Mouse (Mus musculus) heart, embryonic 13.5 days (tissue): ENCODE measurements around the gene Myl4. TPM values are rescaled to one million over a fixed set of nuclear protein-coding genes. Genes with fewer than 3 reads are reported as not detected.
"Not testable (repeated sequence)": the region's sequence is repeated elsewhere in the genome, so short reads cannot be mapped to it uniquely, and the experiment has no call there.

ENCODE experiments used
- ATAC-seq: fragments of 200-750 bp; cut with Nextera tagmentation; 2 replicates; pipeline ENCODE4 v1.8.0; 2017; ENCODE audit warnings: moderate TSS enrichment; ENCODE audit not compliant: insufficient number of reproducible peaks, low FRiP score, low TSS enrichment; ENCODE audit errors: extremely low read depth
- H3K27ac ChIP-seq: fragments of 300-500 bp; sonication (generic); replicated peaks from 2 replicates; pipeline ENCODE4 v1.5.1; 2015; ENCODE audit warnings: moderate library complexity, mild to moderate bottlenecking, inconsistent platforms
- H3K27me3 ChIP-seq: fragments of 300-500 bp; sonication (generic); replicated peaks from 2 replicates; pipeline ENCODE4 v1.6.1; 2015; ENCODE audit warnings: mild to moderate bottlenecking, inconsistent platforms
- H3K36me3 ChIP-seq: fragments of 300-500 bp; sonication (generic); 2 replicates; pipeline ENCODE4 v1.6.1; 2015; ENCODE audit warnings: mild to moderate bottlenecking, inconsistent platforms
- H3K4me1 ChIP-seq: fragments of 300-500 bp; sonication (generic); 2 replicates; pipeline ENCODE4 v1.6.1; 2015; ENCODE audit warnings: inconsistent platforms
- H3K4me2 ChIP-seq: fragments of 300-500 bp; sonication (generic); 2 replicates; pipeline ENCODE4 v1.6.1; 2015; ENCODE audit warnings: inconsistent platforms, mild to moderate bottlenecking, moderate library complexity
- H3K4me3 ChIP-seq: fragments of 300-500 bp; sonication (generic); 2 replicates; pipeline ENCODE4 v1.5.1; 2015; ENCODE audit warnings: moderate library complexity, mild to moderate bottlenecking, inconsistent platforms
- H3K9ac ChIP-seq: fragments of 300-500 bp; sonication (generic); 2 replicates; pipeline ENCODE4 v1.6.1; 2015; ENCODE audit warnings: inconsistent platforms, mild to moderate bottlenecking, moderate library complexity
- H3K9me3 ChIP-seq: fragments of 300-500 bp; sonication (generic); 2 replicates; pipeline ENCODE4 v1.6.1; 2016; ENCODE audit warnings: inconsistent platforms
- WGBS: fragments of 180-500 bp; shearing (Covaris S2); methylation state at CpG from one replicate; pipeline ENCODE4 v1.1.7; 2015; ENCODE audit warnings: mixed read lengths; 5-methylcytosine and 5-hydroxymethylcytosine counted together
- polyA plus RNA-seq: library from polyadenylated mRNA; unstranded; fragments of >200 nt; fragmentation: Nextera tagmentation; extraction: Ambion mirVana; gene quantifications from 2 replicates; pipeline ENCODE4 v1.2.1, GENCODE M21; 2015

Myl4 gene
- polyA plus RNA-seq, 1 experiment from 2014 or later, result 2,381 TPM

GRCm38 (mm10) chr11:104571373-104571772 lies 20.9 kb downstream of the Myl4 start:
- not testable (repeated sequence) for H3K9me3 ChIP-seq, H3K27ac ChIP-seq, H3K36me3 ChIP-seq, H3K27me3 ChIP-seq
- H3K9ac ChIP-seq, result peak overlapping the region; percentile 73
- 2% methylated on average over 28 of the region's 28 CpGs for WGBS
- H3K4me2 ChIP-seq, result peak overlapping the region; percentile 71
- H3K4me1 ChIP-seq, result peaks cover 46% of the 10 kb centered on the region
- peak overlapping the region; percentile 50 for H3K4me3 ChIP-seq
- 0 out of 2 replicates have a peak, but pooled peaks have one; percentile 32 for ATAC-seq

GRCm38 (mm10) chr11:104572091-104572490 lies 21.6 kb downstream of the Myl4 start:
- no peak for ATAC-seq
- H3K9me3 ChIP-seq, result no peaks in the 10 kb centered on the region

GRCm38 (mm10) chr11:104572566-104572965 lies 22.1 kb downstream of the Myl4 start:
- peak overlapping the region; percentile 39 for H3K27ac ChIP-seq
- H3K4me1 ChIP-seq, result peaks cover 40% of the 10 kb centered on the region
- H3K9me3 ChIP-seq, result no peaks in the 10 kb centered on the region
- no peaks in the 10 kb centered on the region for H3K36me3 ChIP-seq
- ATAC-seq, result no peak
- no peak overlapping the region for H3K4me3 ChIP-seq
- peak overlapping the region; percentile 14; the same call in 1 of the 2 replicates for H3K9ac ChIP-seq
- H3K27me3 ChIP-seq, result no peaks in the 10 kb centered on the region
- H3K4me2 ChIP-seq, result no peak overlapping the region
- 31% methylated on average over 2 of the region's 2 CpGs for WGBS

More at GRCm38 (mm10) chr11:104572091-104572490, 21.6 kb downstream of the Myl4 start:
- Histone ChIP-seq H3K36me3 (no peaks in the 10 kb centered on the region), H3K27me3 (no peaks in the 10 kb centered on the region), H3K4me1 (peaks cover 43% of the 10 kb centered on the region), H3K4me3 (no peak overlapping the region), H3K9ac (peak overlapping the region; percentile 14; the same call in 1 of the 2 replicates), H3K4me2 (no peak overlapping the region), H3K27ac (peak overlapping the region; percentile 20; the same call in 1 of the 2 replicates)
- WGBS, result 53% methylated on average over 7 of the region's 7 CpGs

- Histone ChIP-seq H3K36me3 (peaks cover 29% of the 10 kb centered on the region), H3K9ac (peak overlapping the region; percentile 94), H3K4me1 (peaks cover 64% of the 10 kb centered on the region), H3K4me3 (peak overlapping the region; percentile 66), H3K27ac (peak overlapping the region; percentile 97), H3K27me3 (no peaks in the 10 kb centered on the region), H3K9me3 (no peaks in the 10 kb centered on the region), H3K4me2 (peak overlapping the region; percentile 73)
- 22% methylated on average over 10 of the region's 10 CpGs for WGBS
- ATAC-seq, result peak; percentile 81
Measured at GRCm38 (mm10) chr11:104576772-104577612, 26.5 kb downstream of the Myl4 start.

GRCm38 (mm10) chr11:104578074-104578473 lies 27.6 kb downstream of the Myl4 start:
- Histone ChIP-seq H3K4me1 (peaks cover 64% of the 10 kb centered on the region), H3K4me2 (peak overlapping the region; percentile 73), H3K9me3 (no peaks in the 10 kb centered on the region), H3K9ac (peak overlapping the region; percentile 94), H3K27me3 (no peaks in the 10 kb centered on the region), H3K4me3 (peak overlapping the region; percentile 66), H3K36me3 (peaks cover 40% of the 10 kb centered on the region), H3K27ac (peak overlapping the region; percentile 97)
- WGBS, result 15% methylated on average over 5 of the region's 5 CpGs
- no peak for ATAC-seq

GRCm38 (mm10) chr11:104579084-104579483 lies 28.6 kb downstream of the Myl4 start:
- Histone ChIP-seq H3K4me2 (peak overlapping the region; percentile 73), H3K9ac (peak overlapping the region; percentile 94), H3K9me3 (no peaks in the 10 kb centered on the region), H3K4me3 (peak overlapping the region; percentile 66), H3K36me3 (peaks cover 50% of the 10 kb centered on the region), H3K27me3 (no peaks in the 10 kb centered on the region), H3K27ac (peak overlapping the region; percentile 97), H3K4me1 (peaks cover 71% of the 10 kb centered on the region)
- 28% methylated on average over 9 of the region's 9 CpGs for WGBS
- ATAC-seq, result no peak

GRCm38 (mm10) chr11:104579575-104579974 lies 29.1 kb downstream of the Myl4 start:
- Histone ChIP-seq H3K9ac (peak overlapping the region; percentile 94), H3K9me3 (no peaks in the 10 kb centered on the region), H3K4me3 (peak overlapping the region; percentile 66), H3K36me3 (peaks cover 55% of the 10 kb centered on the region), H3K4me2 (peak overlapping the region; percentile 73), H3K27me3 (no peaks in the 10 kb centered on the region), H3K4me1 (peaks cover 71% of the 10 kb centered on the region), H3K27ac (peak overlapping the region; percentile 97)
- WGBS, result 59% methylated on average over 8 of the region's 8 CpGs
- no peak for ATAC-seq

- WGBS, result 31% methylated on average over 6 of the region's 6 CpGs
- H3K27ac ChIP-seq, result peak overlapping the region; percentile 97
Measured at GRCm38 (mm10) chr11:104580091-104580490, 29.6 kb downstream of the Myl4 start.

GRCm38 (mm10) chr11:104580606-104581005 lies 30.1 kb downstream of the Myl4 start:
- peak overlapping the region; percentile 66 for H3K4me3 ChIP-seq
- no peaks in the 10 kb centered on the region for H3K27me3 ChIP-seq
- H3K27ac ChIP-seq, result peak overlapping the region; percentile 97
- no peak for ATAC-seq
- H3K9ac ChIP-seq, result peak overlapping the region; percentile 94
- H3K9me3 ChIP-seq, result no peaks in the 10 kb centered on the region
- peaks cover 65% of the 10 kb centered on the region for H3K36me3 ChIP-seq
- 63% methylated on average over 5 of the region's 5 CpGs for WGBS
- peak overlapping the region; percentile 73 for H3K4me2 ChIP-seq
- H3K4me1 ChIP-seq, result peaks cover 71% of the 10 kb centered on the region

More at GRCm38 (mm10) chr11:104580091-104580490, 29.6 kb downstream of the Myl4 start:
- Histone ChIP-seq H3K4me1 (peaks cover 71% of the 10 kb centered on the region), H3K4me3 (peak overlapping the region; percentile 66), H3K27me3 (no peaks in the 10 kb centered on the region), H3K4me2 (peak overlapping the region; percentile 73), H3K9ac (peak overlapping the region; percentile 94), H3K9me3 (no peaks in the 10 kb centered on the region), H3K36me3 (peaks cover 60% of the 10 kb centered on the region)
- no peak for ATAC-seq

GRCm38 (mm10) chr11:104581446-104582307 lies 31.2 kb downstream of the Myl4 start:
- H3K9me3 ChIP-seq, result no peaks in the 10 kb centered on the region
- peak overlapping the region; percentile 38 for H3K4me3 ChIP-seq
- no peak for ATAC-seq
- peak overlapping the region; percentile 73 for H3K4me2 ChIP-seq
- 45% methylated on average over 18 of the region's 18 CpGs for WGBS
- peak overlapping the region; percentile 69 for H3K9ac ChIP-seq
- peak overlapping the region; percentile 97 for H3K27ac ChIP-seq
- peaks cover 76% of the 10 kb centered on the region for H3K36me3 ChIP-seq
- peaks cover 63% of the 10 kb centered on the region for H3K4me1 ChIP-seq
- no peaks in the 10 kb centered on the region for H3K27me3 ChIP-seq

- Histone ChIP-seq H3K4me2 (peak overlapping the region; percentile 73), H3K4me1 (peaks cover 63% of the 10 kb centered on the region), H3K36me3 (peaks cover 81% of the 10 kb centered on the region), H3K9ac (peak overlapping the region; percentile 69), H3K4me3 (no peak overlapping the region), H3K27me3 (no peaks in the 10 kb centered on the region), H3K27ac (peak overlapping the region; percentile 97; the same call in 1 of the 2 replicates), H3K9me3 (no peaks in the 10 kb centered on the region)
- WGBS, result 68% methylated on average over 2 of the region's 2 CpGs
- ATAC-seq, result no peak
Measured at GRCm38 (mm10) chr11:104582308-104582606, 31.8 kb downstream of the Myl4 start.
